Mouse (Mus musculus) midbrain, postnatal 0 days (tissue): ENCODE data around the gene Rtn3. TPM values are rescaled to one million over a fixed set of nuclear protein-coding genes. Genes with fewer than 3 reads are reported as not detected.

ENCODE experiments used
- ATAC-seq: fragments of 200-750 bp; cut with Nextera tagmentation; 2 replicates; pipeline ENCODE4 v1.8.0; 2017; ENCODE audit warnings: moderate number of reproducible peaks, mild to moderate bottlenecking, moderate TSS enrichment, moderate library complexity; ENCODE audit not compliant: low FRiP score
- DNase-seq: peaks from one replicate; pipeline ENCODE4 v3.0.0-alpha.2; 2015; ENCODE audit warnings: low spot score
- H3K27ac ChIP-seq: fragments of 300-500 bp; sonication (generic); 2 replicates; pipeline ENCODE4 v1.5.1; 2014; ENCODE audit warnings: low read depth, mild to moderate bottlenecking, low read length, mixed read lengths
- H3K27me3 ChIP-seq: fragments of 300-500 bp; sonication (generic); 2 replicates; pipeline ENCODE4 v1.6.1; 2014; ENCODE audit warnings: low read length, control low read depth, mixed read lengths; ENCODE audit not compliant: insufficient read depth
- H3K36me3 ChIP-seq: fragments of 300-500 bp; sonication (generic); 2 replicates; pipeline ENCODE4 v1.6.1; 2014; ENCODE audit warnings: low read length, control low read depth, mixed read lengths; ENCODE audit not compliant: insufficient read depth
- H3K4me1 ChIP-seq: fragments of 300-500 bp; sonication (generic); 2 replicates; pipeline ENCODE4 v1.6.1; 2014; ENCODE audit warnings: mild to moderate bottlenecking, control low read depth, antibody characterized with exemption, low read length, mixed read lengths; ENCODE audit not compliant: insufficient read depth
- H3K4me2 ChIP-seq: fragments of 300-500 bp; sonication (generic); 2 replicates; pipeline ENCODE4 v1.6.1; 2014; ENCODE audit warnings: low read depth, mild to moderate bottlenecking, low read length, mixed read lengths; ENCODE audit not compliant: poor library complexity, severe bottlenecking
- H3K4me3 ChIP-seq: fragments of 300-500 bp; sonication (generic); 2 replicates; pipeline ENCODE4 v1.5.1; 2014; ENCODE audit warnings: low read depth, mild to moderate bottlenecking, low read length, moderate library complexity
- H3K9ac ChIP-seq: fragments of 300-500 bp; sonication (generic); replicated peaks from 2 replicates; pipeline ENCODE4 v1.6.1; 2014; ENCODE audit warnings: mild to moderate bottlenecking, low read length, moderate library complexity, mixed read lengths; ENCODE audit not compliant: poor library complexity, severe bottlenecking
- H3K9me3 ChIP-seq: fragments of 300-500 bp; sonication (generic); 2 replicates; pipeline ENCODE4 v1.6.1; 2016; ENCODE audit warnings: low read length, control low read depth
- CTCF ChIP-seq: IDR thresholded peaks from 2 replicates; pipeline ENCODE4 v1.5.1; 2016; ENCODE audit warnings: antibody characterized with exemption, mild to moderate bottlenecking
- WGBS: fragments of 180-500 bp; shearing (Covaris S2); extraction: QIAGEN DNeasy Blood & Tissue Kit; methylation state at CpG from one replicate; pipeline ENCODE4 v1.1.7; 2014; 5-methylcytosine and 5-hydroxymethylcytosine counted together
- polyA plus RNA-seq: library from polyadenylated mRNA; unstranded; fragments of >200 nt; fragmentation: Nextera tagmentation; extraction: Ambion mirVana; gene quantifications from 2 replicates; pipeline ENCODE4 v1.2.1, GENCODE M21; 2015
- total RNA-seq: library from RNA; depleted of rRNA; stranded (reverse); fragments of >200 nt; gene quantifications from 2 replicates; pipeline ENCODE4 v1.2.3, GENCODE M21; 2014

Rtn3 gene
- total and polyA plus RNA-seq, 2 experiments from 2014 or later, result 420 to 750 TPM

- Histone ChIP-seq H3K4me1 (peaks cover 16% of the 10 kb centered on the region), H3K4me2 (peak overlapping the region; percentile 64), H3K9ac (peak overlapping the region; percentile 42; the same call in 1 of the 2 replicates), H3K9me3 (no peaks in the 10 kb centered on the region), H3K27me3 (no peaks in the 10 kb centered on the region), H3K36me3 (no peaks in the 10 kb centered on the region; the same call in 1 of the 2 replicates), H3K27ac (0 out of 2 replicates have a peak overlapping the region, but pooled peaks have one; percentile 44), H3K4me3 (no peak overlapping the region)
- no peak for TF ChIP-seq CTCF
- DNase-seq (no peak), ATAC-seq (no peak)
- 45% methylated on average over 12 of the region's 12 CpGs for WGBS
Observed at GRCm38 (mm10) chr19:7420108-7420507, 63.0 kb downstream of the Rtn3 start.

- Histone ChIP-seq H3K4me2 (peak overlapping the region; percentile 64), H3K9me3 (no peaks in the 10 kb centered on the region), H3K4me1 (peaks cover 16% of the 10 kb centered on the region), H3K27me3 (no peaks in the 10 kb centered on the region), H3K36me3 (no peaks in the 10 kb centered on the region; the same call in 1 of the 2 replicates), H3K9ac (peak overlapping the region; percentile 42; the same call in 1 of the 2 replicates), H3K4me3 (peak overlapping the region; percentile 73; the same call in 1 of the 2 replicates), H3K27ac (peak overlapping the region; percentile 39; the same call in 1 of the 2 replicates)
- DNase-seq (no peak), ATAC-seq (no peak)
- no peak for TF ChIP-seq CTCF
- 18% methylated on average over 6 of the region's 6 CpGs for WGBS
Observed at GRCm38 (mm10) chr19:7419134-7419533, 63.9 kb downstream of the Rtn3 start.

- Histone ChIP-seq H3K4me2 (peak overlapping the region; percentile 64), H3K9me3 (no peaks in the 10 kb centered on the region), H3K27me3 (no peaks in the 10 kb centered on the region), H3K4me1 (peaks cover 11% of the 10 kb centered on the region), H3K27ac (peak overlapping the region; percentile 96), H3K36me3 (no peaks in the 10 kb centered on the region; the same call in 1 of the 2 replicates), H3K4me3 (peak overlapping the region; percentile 73), H3K9ac (peak overlapping the region; percentile 84)
- WGBS, result under 1% methylated on average over 29 of the region's 59 CpGs
- ATAC-seq (peak; percentile 64), DNase-seq (peak; percentile 89)
- TF ChIP-seq CTCF, result peak; percentile 80
Observed at GRCm38 (mm10) chr19:7417911-7418849, 64.9 kb downstream of the Rtn3 start.

GRCm38 (mm10) chr19:7416834-7417735, 66.0 kb downstream of the Rtn3 start, which contains the start of gene 2700081O15Rik:
2700081O15Rik (plus strand) TSS chr19:7417625.
- Histone ChIP-seq H3K27ac (peak within 1 kb of the TSS; percentile 96), H3K9ac (peak within 1 kb of the TSS; percentile 84), H3K4me2 (peak within 1 kb of the TSS; percentile 64), H3K4me3 (peak within 1 kb of the TSS; percentile 73), H3K9me3 (no peaks in the 10 kb centered on the region), H3K27me3 (no peaks in the 10 kb centered on the region), H3K36me3 (no peaks in the 10 kb centered on the region; the same call in 1 of the 2 replicates), H3K4me1 (peaks cover 5% of the 10 kb centered on the region)
- DNase-seq (peak; percentile 86), ATAC-seq (peak; percentile 25)
- WGBS, result 1% methylated on average over 78 of the region's 107 CpGs
- TF ChIP-seq CTCF, result no peak
